Mouse (Mus musculus) brown adipose tissue, adult 24 weeks (tissue): Measurements from ENCODE around the gene Grasp. TPM values are rescaled to one million over a fixed set of nuclear protein-coding genes. Genes with fewer than 3 reads are reported as not detected.
A peak's percentile ranks its signal among the peaks of the same experiment; 100 is the strongest.

Experiments
- H3K27ac ChIP-seq: fragments of 200-500 bp; replicated peaks from 2 replicates; pipeline ENCODE4 v1.5.1; 2012; ENCODE audit warnings: low read depth, mild to moderate bottlenecking, low read length
- H3K4me1 ChIP-seq: fragments of 200-500 bp; 2 replicates; pipeline ENCODE4 v1.6.1; 2012; ENCODE audit warnings: low read length, mixed read lengths; ENCODE audit not compliant: control insufficient read depth, insufficient read depth, insufficient read length
- H3K4me3 ChIP-seq: fragments of 200-500 bp; 2 replicates; pipeline ENCODE4 v1.5.1; 2012; ENCODE audit warnings: low read depth, mild to moderate bottlenecking, low read length, moderate library complexity; ENCODE audit not compliant: insufficient read depth
- polyA plus RNA-seq: library from polyadenylated mRNA; stranded (reverse); fragments of >200 nt; gene quantifications from 2 replicates; pipeline ENCODE4 v1.2.4, GENCODE M21; 2012; ENCODE audit not compliant: missing spikeins, insufficient read depth, insufficient read length

The Grasp gene
- polyA plus RNA-seq, 1 experiment, result 3.7 TPM

GRCm38 (mm10) chr15:101242645-101243044, 18.7 kb downstream of the Grasp start:
- no peak overlapping the region for H3K4me3 ChIP-seq
- H3K27ac ChIP-seq, result no peak overlapping the region

GRCm38 (mm10) chr15:101244012-101244411, 20.0 kb downstream of the Grasp start:
- Histone ChIP-seq H3K4me1 (peaks cover 6% of the 10 kb centered on the region), H3K4me3 (no peak overlapping the region), H3K27ac (0 out of 2 replicates have a peak overlapping the region, but pooled peaks have one; percentile 20)

More at GRCm38 (mm10) chr15:101242645-101243044, 18.7 kb downstream of the Grasp start:
- peaks cover 6% of the 10 kb centered on the region for H3K4me1 ChIP-seq

- H3K4me3 ChIP-seq, result peak overlapping the region; percentile 40
- peak overlapping the region; percentile 88 for H3K27ac ChIP-seq
- peaks cover 6% of the 10 kb centered on the region for H3K4me1 ChIP-seq
These were observed 22.5 kb downstream of the Grasp start for GRCm38 (mm10) chr15:101246231-101247154.

GRCm38 (mm10) chr15:101247155-101247498, 23.1 kb downstream of the Grasp start:
- no peak overlapping the region for H3K4me3 ChIP-seq
- peaks cover 6% of the 10 kb centered on the region for H3K4me1 ChIP-seq
- peak overlapping the region; percentile 88 for H3K27ac ChIP-seq

GRCm38 (mm10) chr15:101248029-101248710, 24.2 kb downstream of the Grasp start:
- Histone ChIP-seq H3K4me1 (peaks cover 6% of the 10 kb centered on the region), H3K27ac (peak overlapping the region; percentile 37; the same call in 1 of the 2 replicates), H3K4me3 (no peak overlapping the region)

GRCm38 (mm10) chr15:101250220-101250800, 26.3 kb downstream of the Grasp start:
- Histone ChIP-seq H3K4me1 (peaks cover 10% of the 10 kb centered on the region), H3K27ac (no peak overlapping the region), H3K4me3 (no peak overlapping the region)

GRCm38 (mm10) chr15:101251930-101252329, 27.9 kb downstream of the Grasp start:
- H3K4me1 ChIP-seq, result peaks cover 8% of the 10 kb centered on the region
- H3K27ac ChIP-seq, result no peak overlapping the region
- H3K4me3 ChIP-seq, result no peak overlapping the region

- Histone ChIP-seq H3K4me3 (no peak overlapping the region), H3K27ac (no peak overlapping the region), H3K4me1 (peaks cover 3% of the 10 kb centered on the region; the same call in 1 of the 2 replicates)
These were observed 28.6 kb downstream of the Grasp start for GRCm38 (mm10) chr15:101252614-101253013.

- H3K4me1 ChIP-seq, result peaks cover 3% of the 10 kb centered on the region; the same call in 1 of the 2 replicates
- H3K4me3 ChIP-seq, result peak overlapping the region; percentile 47
- peak overlapping the region; percentile 25 for H3K27ac ChIP-seq
These were observed 29.5 kb downstream of the Grasp start for GRCm38 (mm10) chr15:101253563-101253885.

- H3K27ac ChIP-seq, result peak within 1 kb of the TSS; percentile 44
- peaks cover 3% of the 10 kb centered on the region; the same call in 1 of the 2 replicates for H3K4me1 ChIP-seq
These were observed 30.2 kb downstream of the Grasp start, which contains the start of gene Nr4a1 for GRCm38 (mm10) chr15:101253886-101254795. TSS of gene Nr4a1 (plus strand) at chr15:101254269.

GRCm38 (mm10) chr15:101255842-101256462, 32.0 kb downstream of the Grasp start:
- H3K4me1 ChIP-seq, result peaks cover 10% of the 10 kb centered on the region
- no peak overlapping the region for H3K4me3 ChIP-seq
- H3K27ac ChIP-seq, result no peak overlapping the region

More at GRCm38 (mm10) chr15:101253886-101254795, 30.2 kb downstream of the Grasp start, which contains the start of gene Nr4a1:
- H3K4me3 ChIP-seq, result peak within 1 kb of the TSS; percentile 73

- Histone ChIP-seq H3K4me3 (no peak overlapping the region), H3K4me1 (peaks cover 10% of the 10 kb centered on the region), H3K27ac (no peak overlapping the region)
These were observed 32.6 kb downstream of the Grasp start for GRCm38 (mm10) chr15:101256463-101257206.

- Histone ChIP-seq H3K27ac (no peak overlapping the region), H3K4me3 (no peak overlapping the region), H3K4me1 (peaks cover 17% of the 10 kb centered on the region)
These were observed 34.4 kb downstream of the Grasp start for GRCm38 (mm10) chr15:101258420-101258819.
